Mouse (Mus musculus): ENCODE measurements around the gene Rap1gap.

- TF ChIP-seq ELF1 (IDR thresholded peaks at IDR 0.05; ENCODE audit: low read depth, low read length) (no peak), POLR2A (IDR thresholded peaks at IDR 0.05; ENCODE audit: control insufficient read depth in 1 of 2, insufficient read depth in 1 of 2, low read depth in 1 of 2, low read length in 2 of 2, poor library complexity in 1 of 2) (no peak), MYC (IDR thresholded peaks at IDR 0.05; ENCODE audit: low read depth, low read length) (no peak), EP300 (IDR thresholded peaks at IDR 0.05; ENCODE audit: low read depth in 1 of 2, low read length in 2 of 2) (no peak), BHLHE40 (IDR thresholded peaks at IDR 0.05; ENCODE audit: borderline replicate concordance, low read depth, low read length) (no peak), SMC3 (IDR thresholded peaks at IDR 0.05; ENCODE audit: low read depth, low read length) (no peak), CHD2 (IDR thresholded peaks at IDR 0.05; ENCODE audit: low read length) (no peak), CTCF (IDR thresholded peaks at IDR 0.05 in 2 of 3, conservative IDR thresholded peaks at IDR 0.05 in 1 of 3; ENCODE audit: control insufficient read depth in 1 of 3, insufficient read depth in 1 of 3, low read depth in 2 of 3, low read length in 3 of 3, poor library complexity in 1 of 3, severe bottlenecking in 1 of 3) (no peak), MXI1 (IDR thresholded peaks at IDR 0.05; ENCODE audit: low read depth, low read length) (no peak)
Observed at GRCm38 (mm10) chr4:137747590-137747989, 83.1 kb downstream of the Rap1gap start.

Data from MEL (cell line).